Mouse (Mus musculus) splenic B cell, adult 2 months (primary cell): ENCODE data around the gene Gpr137.

ENCODE experiments used
- DNase-seq: peaks from one replicate; pipeline ENCODE4 v3.0.0-alpha.2; 2011; ENCODE audit warnings: low read depth, low spot score
- H3K27me3 ChIP-seq: 2 replicates; pipeline ENCODE4 v1.6.1; 2012; ENCODE audit warnings: mild to moderate bottlenecking, low read length, moderate library complexity, mixed read lengths; ENCODE audit not compliant: control insufficient read depth, poor library complexity, insufficient read depth, severe bottlenecking
- H3K36me3 ChIP-seq: 2 replicates; pipeline ENCODE4 v1.6.1; 2012; ENCODE audit warnings: mild to moderate bottlenecking, low read length, moderate library complexity, mixed read lengths; ENCODE audit not compliant: control insufficient read depth, poor library complexity, insufficient read depth, severe bottlenecking

Gene Gpr137

GRCm38 (mm10) chr19:6956461-6956860 lies 14.2 kb upstream of the Gpr137 start:
- no peaks in the 10 kb centered on the region for H3K36me3 ChIP-seq
- no peak for DNase-seq
- no peaks in the 10 kb centered on the region for H3K27me3 ChIP-seq

- no peak for DNase-seq
- Histone ChIP-seq H3K36me3 (no peaks in the 10 kb centered on the region), H3K27me3 (no peaks in the 10 kb centered on the region)
Measured at GRCm38 (mm10) chr19:6955424-6955823, 13.1 kb upstream of the Gpr137 start.

- Histone ChIP-seq H3K36me3 (no peaks in the 10 kb centered on the region), H3K27me3 (no peaks in the 10 kb centered on the region)
- DNase-seq, result peak; percentile 56
Measured at GRCm38 (mm10) chr19:6954046-6954445, 11.8 kb upstream of the Gpr137 start.

GRCm38 (mm10) chr19:6952712-6953037 lies 10.4 kb upstream of the Gpr137 start:
- DNase-seq, result no peak
- H3K36me3 ChIP-seq, result no peaks in the 10 kb centered on the region
- H3K27me3 ChIP-seq, result no peaks in the 10 kb centered on the region

GRCm38 (mm10) chr19:6951994-6952711 lies 9.9 kb upstream of the Gpr137 start:
- peak; percentile 30 for DNase-seq
- no peaks in the 10 kb centered on the region for H3K36me3 ChIP-seq
- H3K27me3 ChIP-seq, result no peaks in the 10 kb centered on the region

GRCm38 (mm10) chr19:6951381-6951968 lies 9.2 kb upstream of the Gpr137 start:
- peak; percentile 62 for DNase-seq
- H3K36me3 ChIP-seq, result no peaks in the 10 kb centered on the region
- no peaks in the 10 kb centered on the region for H3K27me3 ChIP-seq

- peak; percentile 30 for DNase-seq
Measured at GRCm38 (mm10) chr19:6950613-6951153, 8.4 kb upstream of the Gpr137 start.

GRCm38 (mm10) chr19:6949951-6950350 lies 7.7 kb upstream of the Gpr137 start:
- DNase-seq, result no peak
- no peaks in the 10 kb centered on the region for H3K27me3 ChIP-seq
- H3K36me3 ChIP-seq, result no peaks in the 10 kb centered on the region

More at GRCm38 (mm10) chr19:6950613-6951153, 8.4 kb upstream of the Gpr137 start:
- H3K27me3 ChIP-seq, result no peaks in the 10 kb centered on the region
- H3K36me3 ChIP-seq, result no peaks in the 10 kb centered on the region

GRCm38 (mm10) chr19:6949532-6949931 lies 7.3 kb upstream of the Gpr137 start:
- no peaks in the 10 kb centered on the region for H3K36me3 ChIP-seq
- H3K27me3 ChIP-seq, result no peaks in the 10 kb centered on the region
- DNase-seq, result no peak

- DNase-seq, result no peak
- Histone ChIP-seq H3K36me3 (no peaks in the 10 kb centered on the region), H3K27me3 (no peaks in the 10 kb centered on the region)
Measured at GRCm38 (mm10) chr19:6948186-6948585, 5.9 kb upstream of the Gpr137 start.

- no peaks in the 10 kb centered on the region for H3K36me3 ChIP-seq
- H3K27me3 ChIP-seq, result no peaks in the 10 kb centered on the region
- DNase-seq, result no peak
Measured at GRCm38 (mm10) chr19:6947742-6948141, 5.5 kb upstream of the Gpr137 start.

GRCm38 (mm10) chr19:6943709-6944108 lies 1.4 kb upstream of the Gpr137 start:
- no peaks in the 10 kb centered on the region for H3K27me3 ChIP-seq
- DNase-seq, result no peak
- no peaks in the 10 kb centered on the region for H3K36me3 ChIP-seq

- no peaks in the 10 kb centered on the region for H3K27me3 ChIP-seq
- no peaks in the 10 kb centered on the region for H3K36me3 ChIP-seq
- no peak for DNase-seq
Measured at GRCm38 (mm10) chr19:6942764-6943163, 484 bp upstream of the Gpr137 start.

GRCm38 (mm10) chr19:6941372-6942248 lies 670 bp downstream of the Gpr137 start, which contains the start of gene Bad:
Gene Bad (plus strand): TSS chr19:6941861.
- H3K36me3 ChIP-seq, result no peaks in the 10 kb centered on the region
- H3K27me3 ChIP-seq, result no peaks in the 10 kb centered on the region

More at GRCm38 (mm10) chr19:6941372-6942248, 670 bp downstream of the Gpr137 start, which contains the start of gene Bad:
- peak; percentile 95 for DNase-seq
